ENCODE assay signal across 26 mouse cellular contexts in the genomic region with DNA sequence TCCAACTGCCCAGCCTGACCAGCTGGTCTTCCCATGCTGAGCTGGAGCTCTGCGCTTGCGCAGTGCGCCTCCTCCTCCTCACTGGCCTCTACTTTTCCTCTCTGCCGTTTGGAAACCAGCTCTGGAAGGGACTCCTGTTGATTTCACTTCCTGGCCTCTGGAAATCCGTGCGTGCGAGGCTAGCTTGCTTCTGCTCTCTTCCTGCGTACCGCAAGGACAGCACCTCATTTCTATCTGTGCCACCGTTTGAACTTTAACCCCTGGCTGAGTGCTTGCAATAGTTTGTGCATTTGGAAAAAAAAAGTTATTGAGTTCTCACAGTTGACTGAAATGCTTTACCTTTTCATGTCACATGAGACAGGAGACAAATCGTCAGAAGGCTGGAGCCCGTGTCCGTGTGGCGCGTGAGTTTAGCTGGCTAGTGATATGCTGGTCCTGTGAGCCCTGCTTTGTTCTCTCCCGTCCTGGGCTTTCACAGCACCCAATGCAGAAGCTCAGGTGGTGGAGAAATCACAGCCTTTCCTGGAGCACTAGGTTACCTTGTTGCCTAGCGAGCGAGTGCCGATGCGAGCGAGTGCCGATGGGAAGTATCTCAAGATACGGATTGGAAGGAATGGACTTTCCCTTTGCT. TPM values are rescaled to one million over a fixed set of nuclear protein-coding genes. Genes with fewer than 3 reads are reported as not detected.
DNase-seq lines count a peak whose midpoint lies in the region; ATAC-seq and TF ChIP-seq lines count a peak whose summit lies in the region.
"Had no signal": no experiment of that assay in that cellular context is flagged by ENCODE, and none has a peak within 500 bp of the region (broad histone marks: within the 10 kb centered on the region; RNA-seq: fewer than 3 reads in every experiment).

No protein-coding gene starts in this region.

- no peak overlapping the region for H3K4me3 ChIP-seq in layer of hippocampus, adult 2 months
- H3K4me3 ChIP-seq in intestine, embryonic 16.5 days (ENCODE audit: low read length), result 0 out of 2 replicates have a peak overlapping the region, but pooled peaks have one; percentile 0
- no peak overlapping the region for H3K4me3 ChIP-seq in liver, embryonic 13.5 days (replicated peaks)
- H3K4me3 ChIP-seq in embryonic facial prominence, embryonic 10.5 days, result no peak overlapping the region
- H3K4me3 ChIP-seq: embryonic facial prominence, embryonic 15.5 days; forebrain, embryonic 15.5 days; heart, embryonic 12.5 days; hindbrain, embryonic 10.5 days; limb, embryonic 13.5 days; lung, embryonic 15.5 days; megakaryocyte, embryonic 14.5 days; midbrain, embryonic 13.5 days had no signal

- H3K27ac ChIP-seq in layer of hippocampus, adult 2 months, result peak overlapping the region; percentile 32; the same call in 1 of the 2 replicates
- H3K27ac ChIP-seq in intestine, embryonic 16.5 days (ENCODE audit: low read length), result peak overlapping the region; percentile 72
- peak overlapping the region; percentile 19; the same call in 1 of the 2 replicates for H3K27ac ChIP-seq in liver, embryonic 13.5 days
- no peak overlapping the region for H3K27ac ChIP-seq in embryonic facial prominence, embryonic 10.5 days (replicated peaks)
- H3K27ac ChIP-seq: embryonic facial prominence, embryonic 15.5 days; forebrain, embryonic 15.5 days; hindbrain, embryonic 10.5 days; hindbrain, postnatal 0 days; limb, embryonic 13.5 days; lung, embryonic 15.5 days; midbrain, embryonic 13.5 days had no signal

- WGBS in intestine, embryonic 16.5 days, result 63% methylated on average over 23 of the region's 23 CpGs
- WGBS in liver, embryonic 13.5 days (ENCODE audit: insufficient replicate concordance), result 75% methylated on average over 23 of the region's 23 CpGs
- 79% methylated on average over 23 of the region's 23 CpGs for WGBS in embryonic facial prominence, embryonic 10.5 days

- peaks cover 27% of the 10 kb centered on the region for H3K4me1 ChIP-seq in intestine, embryonic 16.5 days (ENCODE audit: control insufficient read depth, insufficient read depth, low read length)
- peaks cover 67% of the 10 kb centered on the region for H3K4me1 ChIP-seq in liver, embryonic 13.5 days (replicated peaks)
- peaks cover 50% of the 10 kb centered on the region for H3K4me1 ChIP-seq in embryonic facial prominence, embryonic 10.5 days

- peak; percentile 33 for ATAC-seq in intestine, embryonic 16.5 days
- ATAC-seq in liver, embryonic 13.5 days (ENCODE audit: low read depth), result no peak; the same call in 1 of the 2 replicates
- ATAC-seq: activated CD4-positive, CD25-positive, alpha-beta regulatory T cell, adult 4 months; forebrain, embryonic 15.5 days; hindbrain, postnatal 0 days; midbrain, embryonic 13.5 days; Patski had no signal

- no peak for DNase-seq in layer of hippocampus, adult 2 months (ENCODE audit: low spot score in 2 of 2)
- DNase-seq in layer of hippocampus, adult 9-10 months (ENCODE audit: low spot score), result no peak
- DNase-seq in liver, embryonic 13.5 days, result no peak
- peak; percentile 67 for DNase-seq in yolk sac, embryonic 10.5 days (ENCODE audit: low spot score)
- no peak for DNase-seq in layer of hippocampus, postnatal 36 days
- no peak for DNase-seq in embryonic facial prominence, embryonic 10.5 days (ENCODE audit: low spot score)
- DNase-seq: adrenal gland, postnatal 14 days; B cell, adult 2 months; cerebellum, adult 9-10 months; heart, postnatal 10 days; lung, postnatal 36 days; spleen, adult 18-20 months had no signal

- H3K9me3 ChIP-seq in intestine, embryonic 16.5 days (ENCODE audit: control insufficient read depth, low read length), result no peaks in the 10 kb centered on the region
- H3K9me3 ChIP-seq in liver, embryonic 13.5 days (replicated peaks), result no peaks in the 10 kb centered on the region
- no peaks in the 10 kb centered on the region; the same call in 1 of the 2 replicates for H3K9me3 ChIP-seq in embryonic facial prominence, embryonic 10.5 days
- H3K9me3 ChIP-seq: embryonic facial prominence, embryonic 15.5 days; forebrain, embryonic 15.5 days; G1E; heart, embryonic 12.5 days; hindbrain, embryonic 10.5 days; limb, embryonic 13.5 days; lung, embryonic 15.5 days; megakaryocyte, embryonic 14.5 days; midbrain, embryonic 13.5 days had no signal

- H3K27me3 ChIP-seq in intestine, embryonic 16.5 days (replicated peaks; ENCODE audit: control insufficient read depth, insufficient read depth, low read length), result no peaks in the 10 kb centered on the region
- H3K27me3 ChIP-seq in liver, embryonic 13.5 days, result no peaks in the 10 kb centered on the region
- H3K27me3 ChIP-seq in embryonic facial prominence, embryonic 10.5 days (replicated peaks; ENCODE audit: low read depth, poor library complexity, severe bottlenecking), result no peaks in the 10 kb centered on the region
- H3K27me3 ChIP-seq: CH12.LX; embryonic facial prominence, embryonic 15.5 days; forebrain, embryonic 15.5 days; heart, embryonic 12.5 days; limb, embryonic 13.5 days; lung, embryonic 15.5 days; megakaryocyte, embryonic 14.5 days; midbrain, embryonic 13.5 days; Patski had no signal

- H3K36me3 ChIP-seq in intestine, embryonic 16.5 days (ENCODE audit: control insufficient read depth, insufficient read depth, low read length), result no peaks in the 10 kb centered on the region
- H3K36me3 ChIP-seq in liver, embryonic 13.5 days, result no peaks in the 10 kb centered on the region
- H3K36me3 ChIP-seq in embryonic facial prominence, embryonic 10.5 days (replicated peaks), result peaks cover 27% of the 10 kb centered on the region
- H3K36me3 ChIP-seq: embryonic facial prominence, embryonic 15.5 days; forebrain, embryonic 15.5 days; lung, embryonic 15.5 days; midbrain, embryonic 13.5 days had no signal

- 0 out of 2 replicates have a peak overlapping the region, but pooled peaks have one; percentile 5 for H3K9ac ChIP-seq in intestine, embryonic 16.5 days (ENCODE audit: low read depth, low read length)
- no peak overlapping the region for H3K9ac ChIP-seq in liver, embryonic 13.5 days
- H3K9ac ChIP-seq: embryonic facial prominence, embryonic 15.5 days; forebrain, embryonic 15.5 days; heart, embryonic 12.5 days; limb, embryonic 13.5 days; lung, embryonic 15.5 days; midbrain, embryonic 13.5 days had no signal

- TF ChIP-seq CTCF in layer of hippocampus, adult 2 months (conservative IDR thresholded peaks at IDR 0.05), result no peak

- H3K4me2 ChIP-seq in intestine, embryonic 16.5 days (ENCODE audit: low read depth, low read length), result peak overlapping the region; percentile 8
- H3K4me2 ChIP-seq in liver, embryonic 13.5 days, result peak overlapping the region; percentile 26
- H3K4me2 ChIP-seq: embryonic facial prominence, embryonic 15.5 days; forebrain, embryonic 15.5 days; heart, embryonic 12.5 days; limb, embryonic 13.5 days; lung, embryonic 15.5 days; midbrain, embryonic 13.5 days had no signal

RNA-seq across cellular contexts. Expression of gene Arid1b, which starts 20.3 kb away (rescaled TPM):
- total RNA-seq in layer of hippocampus, adult 2 months (2021), result 100 to 1,000 TPM; 114 to 119 TPM
- 5.8 and 6.5 TPM in 2 replicates for polyA plus RNA-seq in intestine, embryonic 16.5 days (2015; fragmentation: Nextera tagmentation; extraction: Ambion mirVana)
- 2.0 and 2.5 TPM in 2 replicates for polyA plus RNA-seq in liver, embryonic 13.5 days (2015; fragmentation: Nextera tagmentation; extraction: Ambion mirVana)
- 100 to 1,000 TPM; 100 to 110 TPM for total RNA-seq in layer of hippocampus, postnatal 36 days (2021)
- polyA plus RNA-seq in embryonic facial prominence, embryonic 10.5 days (2016; fragmentation: Nextera tagmentation; extraction: Ambion mirVana), result 12.4 and 12.7 TPM in 2 replicates
